Mouse (Mus musculus) forebrain, embryonic 15.5 days (tissue): ENCODE measurements around the gene Kif20b. TPM values are rescaled to one million over a fixed set of nuclear protein-coding genes. Genes with fewer than 3 reads are reported as not detected.

Source experiments
- ATAC-seq: fragments of 200-750 bp; cut with Nextera tagmentation; replicated peaks from 2 replicates; pipeline ENCODE4 v1.8.0; 2017; ENCODE audit warnings: mild to moderate bottlenecking, moderate TSS enrichment, moderate library complexity
- H3K27ac ChIP-seq: fragments of 300-500 bp; sonication (generic); replicated peaks from 2 replicates; pipeline ENCODE4 v1.5.1; 2015; ENCODE audit warnings: mild to moderate bottlenecking, inconsistent platforms
- H3K27me3 ChIP-seq: fragments of 300-500 bp; sonication (generic); 2 replicates; pipeline ENCODE4 v1.6.1; 2015; ENCODE audit warnings: inconsistent platforms
- H3K36me3 ChIP-seq: fragments of 300-500 bp; sonication (generic); 2 replicates; pipeline ENCODE4 v1.6.1; 2015; ENCODE audit warnings: mild to moderate bottlenecking, inconsistent platforms
- H3K4me1 ChIP-seq: fragments of 300-500 bp; sonication (generic); 2 replicates; pipeline ENCODE4 v1.6.1; 2015; ENCODE audit warnings: inconsistent platforms
- H3K4me2 ChIP-seq: fragments of 300-500 bp; sonication (generic); replicated peaks from 2 replicates; pipeline ENCODE4 v1.6.1; 2015; ENCODE audit warnings: mild to moderate bottlenecking, inconsistent platforms
- H3K4me3 ChIP-seq: fragments of 300-500 bp; sonication (generic); 2 replicates; pipeline ENCODE4 v1.5.1; 2015; ENCODE audit warnings: mild to moderate bottlenecking, inconsistent platforms
- H3K9ac ChIP-seq: fragments of 300-500 bp; sonication (generic); replicated peaks from 2 replicates; pipeline ENCODE4 v1.6.1; 2015; ENCODE audit warnings: mild to moderate bottlenecking, inconsistent platforms
- H3K9me3 ChIP-seq: fragments of 300-500 bp; sonication (generic); 2 replicates; pipeline ENCODE4 v1.6.1; 2016; ENCODE audit warnings: inconsistent platforms
- WGBS: fragments of 180-500 bp; shearing (Covaris S2); methylation state at CpG from one replicate; pipeline ENCODE4 v1.1.7; 2015; ENCODE audit warnings: mixed read lengths; 5-methylcytosine and 5-hydroxymethylcytosine counted together
- polyA plus RNA-seq: library from polyadenylated mRNA; unstranded; fragments of >200 nt; fragmentation: Nextera tagmentation; extraction: Ambion mirVana; gene quantifications from 2 replicates; pipeline ENCODE4 v1.2.1, GENCODE M21; 2015

The Kif20b gene
- polyA plus RNA-seq: 33.1 and 34.9 TPM in 2 replicates

DNA sequence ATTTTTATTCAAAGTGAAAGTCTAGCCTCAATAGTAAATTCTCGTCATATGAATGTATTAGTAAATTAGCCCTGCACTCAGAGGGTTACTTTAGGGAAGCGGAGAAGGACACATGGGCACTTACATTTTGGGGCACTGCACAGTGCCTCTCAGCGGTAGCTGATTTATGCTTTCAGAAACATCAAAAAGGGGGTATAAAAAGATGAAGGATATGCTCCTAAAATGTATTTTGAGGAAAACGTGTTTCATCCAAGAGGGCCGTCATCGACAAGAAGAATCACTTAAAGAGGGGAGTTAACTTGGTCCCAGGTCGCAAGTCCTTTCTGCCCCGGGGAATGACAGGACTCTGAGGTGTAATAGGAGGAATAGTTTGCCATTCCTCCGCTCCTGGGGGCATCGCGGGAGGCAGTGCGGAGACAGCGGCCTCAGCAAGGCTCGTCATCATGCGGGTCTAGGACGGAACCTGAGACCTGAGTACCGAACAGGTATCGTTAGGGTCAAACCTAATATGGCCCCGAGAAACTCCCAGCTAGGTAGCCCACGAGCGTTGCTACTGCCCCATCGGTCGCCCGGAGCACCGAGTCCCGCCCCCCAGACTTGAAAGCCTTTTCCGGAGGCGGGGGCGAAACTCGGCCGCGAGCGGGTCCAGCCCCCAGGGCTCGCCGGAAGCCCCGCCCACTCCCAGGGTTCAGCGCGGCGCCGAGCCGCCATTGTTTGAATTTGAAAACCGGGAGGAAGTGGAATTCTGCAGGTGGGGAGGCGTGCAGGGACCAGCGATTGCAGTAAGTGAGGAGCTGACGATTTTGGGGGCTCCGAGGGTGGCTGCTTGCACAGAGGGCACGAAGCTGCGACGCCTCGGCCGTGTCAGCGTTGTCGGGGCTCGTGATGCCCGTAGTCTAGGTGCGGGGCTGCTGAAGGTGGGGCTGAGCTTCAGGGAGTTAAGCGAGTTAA is at the start of gene Kif20b:
TSS of gene Kif20b (plus strand) at position 710 of the 951 bp plus-strand sequence.
- H3K9me3 ChIP-seq: no peaks in the 10 kb centered on the region
- H3K4me1 ChIP-seq: peaks cover 11% of the 10 kb centered on the region
- no peaks in the 10 kb centered on the region for H3K27me3 ChIP-seq
- H3K27ac ChIP-seq: peak within 1 kb of the TSS; percentile 85
- ATAC-seq: peak; percentile 96
- H3K4me3 ChIP-seq: peak within 1 kb of the TSS; percentile 85
- peak within 1 kb of the TSS; percentile 71 for H3K4me2 ChIP-seq
- WGBS: under 1% methylated on average over 57 of the region's 57 CpGs
- peak within 1 kb of the TSS; percentile 61 for H3K9ac ChIP-seq
- H3K36me3 ChIP-seq: peaks cover 3% of the 10 kb centered on the region; the same call in 1 of the 2 replicates

- H3K4me3 ChIP-seq: no peak overlapping the region
- WGBS: 82% methylated on average over 7 of the region's 7 CpGs
- H3K4me2 ChIP-seq: no peak overlapping the region
Measured at GRCm38 (mm10) chr19:34876676-34877075, 45.5 kb upstream of the Kif20b start.

GRCm38 (mm10) chr19:34877898-34878602 is 44.1 kb upstream of the Kif20b start:
- ATAC-seq: peak; percentile 98
- Histone ChIP-seq H3K4me3 (peak overlapping the region; percentile 80), H3K27ac (peak overlapping the region; percentile 95), H3K9me3 (no peaks in the 10 kb centered on the region), H3K4me1 (peaks cover 18% of the 10 kb centered on the region), H3K27me3 (no peaks in the 10 kb centered on the region), H3K4me2 (peak overlapping the region; percentile 75), H3K36me3 (no peaks in the 10 kb centered on the region), H3K9ac (peak overlapping the region; percentile 94)
- under 1% methylated on average over 45 of the region's 45 CpGs for WGBS

More at GRCm38 (mm10) chr19:34876676-34877075, 45.5 kb upstream of the Kif20b start:
- Histone ChIP-seq H3K9ac (no peak overlapping the region), H3K27me3 (no peaks in the 10 kb centered on the region), H3K36me3 (no peaks in the 10 kb centered on the region), H3K4me1 (peaks cover 18% of the 10 kb centered on the region), H3K9me3 (no peaks in the 10 kb centered on the region), H3K27ac (no peak overlapping the region)
- ATAC-seq: no peak

DNA sequence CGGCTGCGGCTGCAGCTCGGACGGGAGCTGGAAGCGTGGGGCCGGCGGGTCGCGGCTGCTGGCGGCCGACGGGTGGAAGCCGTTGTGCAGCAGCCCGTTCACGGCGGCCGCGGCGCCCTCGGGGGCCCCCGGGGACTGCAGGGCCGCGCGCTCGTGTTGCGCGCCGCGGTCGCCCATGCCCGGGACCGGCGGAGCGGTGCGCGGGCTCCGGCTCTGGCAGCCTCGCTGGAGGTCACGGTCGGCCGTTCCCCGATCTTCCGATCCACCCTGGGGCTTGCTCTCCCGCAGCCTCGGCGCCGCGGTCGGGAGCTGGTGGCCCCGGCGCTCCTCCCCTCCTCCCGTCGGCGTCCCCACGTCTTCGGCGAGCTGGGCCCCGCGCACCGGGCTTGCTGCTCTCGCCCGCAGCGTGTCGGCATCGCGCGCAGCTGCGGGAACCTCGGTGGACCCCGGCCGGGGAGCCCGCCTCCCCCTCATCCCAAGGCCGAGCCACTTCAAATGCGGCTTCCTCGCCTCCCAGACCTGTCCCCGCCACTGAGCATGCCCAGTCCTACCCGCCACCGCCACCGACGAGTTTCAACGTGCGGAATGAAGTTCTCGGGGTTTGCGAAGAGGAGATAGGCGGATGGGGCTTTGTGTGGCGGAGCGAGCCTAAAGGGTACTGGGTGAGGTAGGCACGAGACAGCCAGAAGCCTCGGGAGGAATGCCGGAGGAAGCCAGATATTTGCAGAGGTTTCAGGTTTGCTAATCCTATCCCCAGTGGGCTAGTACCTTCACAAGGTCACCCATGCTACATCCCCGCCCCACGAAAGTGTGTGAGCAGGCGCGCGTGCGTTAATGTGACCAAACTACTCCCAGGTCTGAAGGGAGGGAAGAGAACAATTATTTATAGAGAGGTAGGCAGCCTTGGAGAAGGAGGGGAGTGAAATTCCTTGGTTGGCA is 43.3 kb upstream of the Kif20b start, which contains the start of gene Pank1:
TSS of gene Pank1 (minus strand) at position 853 of the 939 bp plus-strand sequence.
- Histone ChIP-seq H3K27me3 (no peaks in the 10 kb centered on the region), H3K36me3 (no peaks in the 10 kb centered on the region), H3K4me3 (peak within 1 kb of the TSS; percentile 80), H3K9ac (peak within 1 kb of the TSS; percentile 94), H3K4me2 (peak within 1 kb of the TSS; percentile 75), H3K27ac (peak within 1 kb of the TSS; percentile 95), H3K9me3 (no peaks in the 10 kb centered on the region), H3K4me1 (peaks cover 18% of the 10 kb centered on the region)
- ATAC-seq: peak; percentile 74
- WGBS: under 1% methylated on average over 95 of the region's 96 CpGs

GRCm38 (mm10) chr19:34879624-34880023 is 42.5 kb upstream of the Kif20b start:
- peak overlapping the region; percentile 95 for H3K27ac ChIP-seq
- H3K4me1 ChIP-seq: peaks cover 18% of the 10 kb centered on the region
- no peaks in the 10 kb centered on the region for H3K27me3 ChIP-seq
- peak overlapping the region; percentile 94 for H3K9ac ChIP-seq
- H3K4me3 ChIP-seq: peak overlapping the region; percentile 80
- H3K4me2 ChIP-seq: peak overlapping the region; percentile 75
- ATAC-seq: no peak
- no peaks in the 10 kb centered on the region for H3K36me3 ChIP-seq
- WGBS: 16% methylated on average over 6 of the region's 6 CpGs
- H3K9me3 ChIP-seq: no peaks in the 10 kb centered on the region

DNA sequence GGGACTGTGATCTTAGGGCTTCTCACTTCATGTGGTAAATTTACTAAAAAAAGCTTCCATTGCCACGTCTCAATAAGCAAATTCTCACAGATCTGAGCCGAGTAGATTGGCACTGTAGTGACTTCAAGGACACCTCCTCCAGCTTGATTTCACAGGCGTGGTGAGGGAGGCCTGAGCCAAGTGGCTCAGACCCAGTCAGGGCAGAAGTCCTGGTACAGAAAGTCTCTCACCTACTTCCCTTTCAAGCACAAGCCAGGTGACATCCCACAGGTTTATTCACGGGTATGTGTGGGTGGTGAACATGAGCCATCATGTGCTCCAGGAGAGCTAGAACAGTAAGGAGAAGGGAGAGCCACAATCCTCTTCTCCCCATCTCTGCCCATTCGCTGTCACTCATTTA is 41.0 kb upstream of the Kif20b start:
- Histone ChIP-seq H3K4me2 (no peak overlapping the region), H3K27me3 (no peaks in the 10 kb centered on the region), H3K4me3 (no peak overlapping the region), H3K9me3 (no peaks in the 10 kb centered on the region), H3K36me3 (no peaks in the 10 kb centered on the region), H3K4me1 (peaks cover 18% of the 10 kb centered on the region), H3K27ac (no peak overlapping the region), H3K9ac (no peak overlapping the region)
- no peak for ATAC-seq
- WGBS: 79% methylated on average over 5 of the region's 5 CpGs

DNA sequence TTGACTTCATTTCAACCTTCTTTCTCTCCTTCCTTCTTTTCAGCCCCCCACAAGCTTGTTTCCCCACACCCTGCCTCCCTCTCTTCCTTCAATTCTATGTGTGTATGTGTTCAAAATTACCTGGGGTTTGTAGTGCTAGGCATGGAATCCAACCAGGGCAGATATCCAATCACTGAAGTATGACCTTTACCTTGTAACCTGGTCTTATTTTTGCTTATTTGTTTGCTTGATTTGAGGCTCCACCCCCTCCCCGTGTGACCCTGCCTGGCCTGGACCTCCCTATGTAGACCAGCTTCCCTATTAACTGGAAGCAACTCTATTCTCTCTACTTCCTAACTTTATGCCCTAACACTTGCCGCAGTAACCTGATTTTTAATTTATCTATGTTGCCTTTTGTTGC is 39.7 kb upstream of the Kif20b start:
- ATAC-seq: no peak
- H3K27me3 ChIP-seq: no peaks in the 10 kb centered on the region
- H3K36me3 ChIP-seq: no peaks in the 10 kb centered on the region
- H3K4me3 ChIP-seq: no peak overlapping the region
- H3K9me3 ChIP-seq: no peaks in the 10 kb centered on the region
- H3K27ac ChIP-seq: no peak overlapping the region
- no peak overlapping the region for H3K9ac ChIP-seq
- WGBS: 82% methylated on average over 2 of the region's 2 CpGs
- no peak overlapping the region for H3K4me2 ChIP-seq
- peaks cover 15% of the 10 kb centered on the region for H3K4me1 ChIP-seq

DNA sequence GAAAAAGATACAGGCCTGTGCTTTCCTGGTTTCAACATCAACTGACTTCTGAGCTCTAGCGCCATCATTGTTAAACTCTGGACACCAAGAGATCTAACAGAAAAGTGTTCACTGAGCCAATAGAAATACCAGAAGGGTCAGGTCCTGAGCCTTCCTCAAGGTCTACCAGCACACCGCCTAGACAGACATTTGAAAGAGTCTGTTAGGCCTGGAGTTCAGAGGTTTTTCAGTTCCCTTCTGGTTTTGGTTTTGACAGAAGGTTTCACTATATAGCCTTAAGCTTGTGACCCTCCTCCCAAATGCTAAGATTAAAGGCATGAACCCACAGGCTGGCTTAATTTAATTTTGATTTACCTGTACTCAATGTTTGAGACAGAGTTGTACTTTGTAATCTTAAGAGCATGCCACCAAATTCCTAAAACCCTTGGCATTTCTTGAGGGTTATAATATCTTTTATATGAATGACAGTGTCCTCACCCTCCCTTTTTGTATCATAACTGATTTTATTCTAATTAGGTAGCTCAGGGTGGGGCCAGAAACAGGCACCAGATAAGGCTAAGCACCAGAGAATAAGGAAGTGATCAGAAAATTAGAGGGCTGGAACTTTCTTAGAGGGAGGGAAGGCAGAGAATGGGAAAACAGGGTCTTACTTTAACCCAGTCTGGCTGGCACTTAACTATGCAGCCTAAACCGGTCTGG is 38.5 kb upstream of the Kif20b start:
- Histone ChIP-seq H3K4me3 (no peak overlapping the region), H3K4me2 (no peak overlapping the region), H3K27me3 (no peaks in the 10 kb centered on the region), H3K36me3 (no peaks in the 10 kb centered on the region), H3K4me1 (peaks cover 11% of the 10 kb centered on the region; the same call in 1 of the 2 replicates), H3K27ac (no peak overlapping the region), H3K9me3 (no peaks in the 10 kb centered on the region), H3K9ac (no peak overlapping the region)
- 90% methylated on average over 3 of the region's 3 CpGs for WGBS
- ATAC-seq: no peak

GRCm38 (mm10) chr19:34886324-34886723 is 35.8 kb upstream of the Kif20b start:
- H3K27ac ChIP-seq: no peak overlapping the region
- no peaks in the 10 kb centered on the region for H3K36me3 ChIP-seq
- no peak overlapping the region for H3K9ac ChIP-seq
- H3K9me3 ChIP-seq: no peaks in the 10 kb centered on the region
- ATAC-seq: no peak
- 91% methylated on average over 4 of the region's 4 CpGs for WGBS
- H3K4me2 ChIP-seq: no peak overlapping the region
- no peaks in the 10 kb centered on the region for H3K4me1 ChIP-seq
- no peaks in the 10 kb centered on the region for H3K27me3 ChIP-seq
- H3K4me3 ChIP-seq: no peak overlapping the region

- WGBS: 73% methylated on average over 3 of the region's 3 CpGs
- Histone ChIP-seq H3K4me2 (no peak overlapping the region), H3K27ac (no peak overlapping the region), H3K4me3 (no peak overlapping the region), H3K36me3 (no peaks in the 10 kb centered on the region), H3K4me1 (no peaks in the 10 kb centered on the region), H3K9me3 (no peaks in the 10 kb centered on the region), H3K9ac (no peak overlapping the region), H3K27me3 (no peaks in the 10 kb centered on the region)
- ATAC-seq: no peak
Measured at GRCm38 (mm10) chr19:34890981-34891380, 31.2 kb upstream of the Kif20b start.

GRCm38 (mm10) chr19:34891590-34891989 is 30.6 kb upstream of the Kif20b start:
- ATAC-seq: no peak
- no peaks in the 10 kb centered on the region for H3K27me3 ChIP-seq
- no peaks in the 10 kb centered on the region for H3K36me3 ChIP-seq
- H3K27ac ChIP-seq: no peak overlapping the region
- no peak overlapping the region for H3K4me2 ChIP-seq
- H3K4me1 ChIP-seq: no peaks in the 10 kb centered on the region
- H3K9ac ChIP-seq: no peak overlapping the region
- no peaks in the 10 kb centered on the region for H3K9me3 ChIP-seq
- WGBS: 76% methylated on average over 1 of the region's 1 CpGs
- no peak overlapping the region for H3K4me3 ChIP-seq
